Mouse (Mus musculus): ENCODE results near the gene Zmynd11.

Zmynd11 gene

DNA sequence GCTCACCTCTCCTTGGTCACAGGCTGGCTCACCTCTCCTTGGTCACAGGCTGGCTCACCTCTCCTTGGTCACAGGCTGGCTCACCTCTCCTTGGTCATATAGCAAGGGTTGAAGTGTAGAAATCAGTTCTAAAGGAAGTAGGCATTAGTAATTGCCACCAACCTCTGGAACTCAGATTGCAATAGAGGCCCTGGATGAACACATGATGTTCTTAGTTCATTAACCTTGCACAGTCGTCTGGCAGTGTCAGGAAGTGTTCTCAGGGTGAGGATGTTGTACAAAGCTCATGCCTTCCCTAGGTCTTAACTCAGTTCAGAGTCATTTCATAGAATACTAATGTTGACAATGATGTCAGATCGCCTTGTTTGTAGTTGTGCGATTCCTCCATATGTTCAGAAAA, 112.1 kb downstream of the Zmynd11 start:
- no peak for DNase-seq

DNA sequence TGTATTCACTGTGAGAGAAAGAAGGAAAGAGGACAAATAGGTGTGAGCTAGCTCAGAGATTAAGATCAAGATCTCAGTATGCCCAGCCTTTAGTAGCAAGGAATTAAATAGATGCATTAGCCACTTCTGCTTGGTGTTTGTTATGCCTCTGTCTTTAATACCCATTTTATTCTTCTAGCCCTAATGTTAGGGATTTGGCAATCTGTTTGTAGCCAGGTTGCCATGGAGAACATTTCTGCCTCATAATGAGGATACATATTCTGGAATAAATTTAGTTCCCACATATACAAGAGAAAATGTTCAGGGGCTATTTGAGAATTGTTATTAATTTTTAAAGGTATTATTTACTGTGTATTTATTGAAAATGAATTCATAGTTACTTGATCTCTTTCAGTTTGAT, 114.5 kb downstream of the Zmynd11 start:
- DNase-seq: no peak

DNA sequence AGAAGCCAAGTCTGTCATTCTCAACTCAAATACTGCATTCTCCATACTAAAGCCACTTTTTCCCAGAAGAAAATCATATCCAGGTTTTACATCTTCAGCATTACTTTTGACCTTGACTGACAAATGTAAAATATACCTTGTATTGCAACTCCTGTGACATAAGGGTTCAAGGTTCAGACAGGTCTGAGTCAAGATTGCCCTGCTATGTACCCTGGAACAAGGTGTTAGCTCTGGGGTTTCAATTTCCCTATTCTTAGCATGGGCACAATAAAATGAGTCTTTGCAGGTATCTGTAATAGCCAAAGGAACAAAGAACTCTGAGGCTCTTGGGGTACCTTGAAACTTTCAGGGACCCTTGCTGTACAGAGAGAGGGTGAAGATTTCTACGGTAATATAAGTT, 115.2 kb downstream of the Zmynd11 start:
- DNase-seq: no peak

DNA sequence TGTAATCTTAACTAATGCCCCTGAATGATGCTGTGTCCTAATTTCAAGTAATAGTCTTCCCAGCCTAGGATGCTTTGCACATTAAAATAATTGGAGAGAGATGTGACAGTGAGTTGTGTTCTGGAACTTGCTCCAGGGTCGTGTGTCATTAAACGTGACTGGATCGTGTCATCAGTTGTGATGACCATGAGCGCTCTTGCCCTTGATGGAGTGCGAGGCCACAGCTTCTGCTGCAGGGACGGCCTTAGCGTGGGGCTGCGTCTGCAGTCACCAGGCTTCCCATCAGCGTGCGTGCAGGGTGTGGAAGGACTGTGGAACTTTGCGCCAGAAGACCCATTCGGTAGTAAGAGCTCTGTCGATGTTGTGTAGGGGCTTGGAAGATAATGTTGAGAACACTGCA, 116.4 kb downstream of the Zmynd11 start:
- no peak for DNase-seq

DNA sequence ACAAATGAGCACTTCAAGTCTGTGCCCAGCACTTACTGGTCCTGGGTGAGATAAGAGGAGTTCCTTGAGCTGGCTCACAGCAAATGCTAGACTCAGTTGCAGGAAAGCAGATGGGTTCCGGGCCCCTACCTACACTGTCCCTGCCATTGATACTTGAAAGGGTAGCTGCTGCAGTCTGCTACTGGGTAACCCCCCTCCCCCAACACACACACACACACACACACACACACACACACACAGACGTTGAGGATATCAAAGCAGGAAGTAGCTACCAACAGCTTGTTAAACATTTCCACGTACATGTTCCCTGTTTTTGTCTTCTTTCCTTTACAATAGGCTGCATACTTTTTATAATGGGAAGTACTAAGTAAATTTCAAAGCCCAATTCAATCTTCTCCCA, 127.2 kb downstream of the Zmynd11 start:
- no peak for DNase-seq

DNA sequence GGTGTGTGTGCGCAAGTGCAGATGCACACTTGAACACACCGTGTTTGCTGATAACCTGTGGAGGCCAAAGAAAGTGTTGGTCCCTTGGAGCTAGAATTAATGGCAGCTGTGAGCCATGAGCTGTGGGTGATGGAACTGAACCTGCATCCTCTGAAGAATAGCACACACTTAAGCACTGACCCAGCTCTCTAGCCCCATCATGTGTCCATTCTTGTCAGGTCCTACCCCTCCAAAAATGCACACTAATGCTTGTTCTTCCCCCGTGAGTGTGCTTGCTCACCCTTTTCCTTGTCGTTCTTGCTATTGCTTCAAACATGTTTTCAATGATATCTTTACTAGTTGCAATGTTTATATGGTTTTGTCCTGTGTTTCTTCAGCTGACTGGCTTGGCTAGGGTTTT, 128.6 kb downstream of the Zmynd11 start:
- DNase-seq: peak; percentile 48

DNA sequence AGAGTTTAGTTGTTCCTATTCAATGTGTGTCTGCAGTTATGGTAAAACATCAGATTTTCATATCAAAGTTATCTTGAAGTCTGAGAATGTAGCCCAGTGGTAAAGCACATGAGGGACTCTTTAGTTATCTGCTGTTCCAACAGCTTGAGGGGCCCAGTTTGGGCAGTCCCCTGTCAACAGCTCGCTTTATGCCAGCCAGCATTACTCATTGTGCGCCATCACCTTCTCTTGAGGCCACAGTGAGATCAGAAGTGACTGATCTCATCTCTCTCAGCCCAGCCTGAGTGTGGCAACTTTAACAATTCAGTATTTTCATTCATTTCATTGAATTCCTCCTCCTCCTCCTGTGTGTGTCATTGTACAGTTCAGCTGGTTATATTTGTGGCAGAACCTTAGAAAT, 129.2 kb downstream of the Zmynd11 start:
- no peak for DNase-seq

Data from kidney, postnatal 10 days (tissue).